Mouse (Mus musculus) midbrain, embryonic 10.5 days (tissue): ENCODE data around the gene Atxn7l1. TPM values are rescaled to one million over a fixed set of nuclear protein-coding genes. Genes with fewer than 3 reads are reported as not detected.

Source experiments
- DNase-seq: peaks from one replicate; pipeline ENCODE4 v3.0.0-alpha.2; 2017; ENCODE audit warnings: low spot score
- H3K27ac ChIP-seq: fragments of 300-500 bp; sonication (generic); replicated peaks from 2 replicates; pipeline ENCODE4 v1.5.1; 2016; ENCODE audit warnings: mild to moderate bottlenecking
- H3K27me3 ChIP-seq: fragments of 300-500 bp; sonication (generic); 2 replicates; pipeline ENCODE4 v1.6.1; 2016; ENCODE audit warnings: low read depth, mild to moderate bottlenecking; ENCODE audit not compliant: poor library complexity, severe bottlenecking
- H3K36me3 ChIP-seq: fragments of 300-500 bp; sonication (generic); 2 replicates; pipeline ENCODE4 v1.6.1; 2016; ENCODE audit warnings: mild to moderate bottlenecking, moderate library complexity
- H3K4me1 ChIP-seq: fragments of 300-500 bp; sonication (generic); 2 replicates; pipeline ENCODE4 v1.6.1; 2016
- H3K4me3 ChIP-seq: fragments of 300-500 bp; sonication (generic); 2 replicates; pipeline ENCODE4 v1.5.1; 2016; ENCODE audit warnings: mild to moderate bottlenecking, moderate library complexity
- H3K9me3 ChIP-seq: fragments of 300-500 bp; sonication (generic); replicated peaks from 2 replicates; pipeline ENCODE4 v1.6.1; 2016; ENCODE audit warnings: mild to moderate bottlenecking
- WGBS: fragments of 180-500 bp; shearing (Covaris S2); methylation state at CpG from one replicate; pipeline ENCODE4 v1.1.7; 2016; 5-methylcytosine and 5-hydroxymethylcytosine counted together
- polyA plus RNA-seq: library from polyadenylated mRNA; unstranded; fragments of >200 nt; fragmentation: Nextera tagmentation; extraction: Ambion mirVana; gene quantifications from 2 replicates; pipeline ENCODE4 v1.2.1, GENCODE M21; 2016

The Atxn7l1 gene
- polyA plus RNA-seq, 1 experiment from 2014 or later = 10.0 TPM

DNA sequence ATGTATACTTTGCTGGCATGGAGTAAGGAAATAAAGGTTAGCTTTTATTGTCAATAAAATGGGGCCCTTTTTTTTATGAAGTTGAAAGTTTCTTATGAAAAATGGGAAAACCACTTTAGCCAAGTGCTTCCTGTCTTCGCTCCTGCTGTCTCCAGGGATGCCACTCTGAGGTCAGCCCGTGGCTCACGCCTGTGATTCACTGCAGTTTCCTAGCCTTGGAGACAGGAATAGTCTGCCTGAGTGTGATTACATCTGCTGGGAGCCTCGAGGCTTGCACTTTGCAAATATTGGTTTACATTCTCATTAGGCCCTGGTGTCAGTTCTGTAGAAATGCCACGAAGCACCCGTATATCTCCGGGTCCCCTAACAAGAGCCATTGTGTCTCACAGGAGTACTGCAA, 74.7 kb downstream of the Atxn7l1 start:
- H3K9me3 ChIP-seq = no peaks in the 10 kb centered on the region
- no peak for DNase-seq
- H3K4me3 ChIP-seq = no peak overlapping the region
- no peaks in the 10 kb centered on the region for H3K27me3 ChIP-seq
- H3K4me1 ChIP-seq = peaks cover 48% of the 10 kb centered on the region
- peaks cover 17% of the 10 kb centered on the region; the same call in 1 of the 2 replicates for H3K36me3 ChIP-seq
- 80% methylated on average over 7 of the region's 7 CpGs for WGBS
- no peak overlapping the region for H3K27ac ChIP-seq

DNA sequence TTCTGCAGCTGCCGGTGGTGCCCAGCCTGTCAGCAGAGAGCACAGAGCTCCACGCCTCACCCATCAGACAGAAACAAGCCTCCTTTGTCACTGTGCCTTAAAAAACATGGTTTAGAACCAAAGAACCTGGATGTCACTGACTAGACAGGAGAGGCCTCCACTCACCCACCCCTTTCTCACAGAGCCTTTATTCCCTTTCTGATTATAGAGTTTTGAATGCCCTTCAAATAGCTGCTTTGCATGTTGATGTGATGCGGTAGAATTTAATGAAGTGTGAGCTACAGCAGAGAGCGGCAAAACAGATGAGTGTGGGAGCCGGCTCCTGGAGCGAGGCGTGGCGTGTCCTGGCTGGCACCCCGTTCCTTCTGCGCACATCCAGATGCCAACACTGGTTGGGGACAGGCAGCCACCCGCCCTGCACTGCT, 77.6 kb downstream of the Atxn7l1 start:
- Histone ChIP-seq H3K9me3 (no peaks in the 10 kb centered on the region), H3K4me1 (peaks cover 48% of the 10 kb centered on the region), H3K27me3 (no peaks in the 10 kb centered on the region), H3K4me3 (no peak overlapping the region), H3K27ac (peak overlapping the region; percentile 10; the same call in 1 of the 2 replicates), H3K36me3 (peaks cover 5% of the 10 kb centered on the region; the same call in 1 of the 2 replicates)
- 62% methylated on average over 11 of the region's 11 CpGs for whole genome bisulfite sequencing
- no peak for DNase-seq

DNA sequence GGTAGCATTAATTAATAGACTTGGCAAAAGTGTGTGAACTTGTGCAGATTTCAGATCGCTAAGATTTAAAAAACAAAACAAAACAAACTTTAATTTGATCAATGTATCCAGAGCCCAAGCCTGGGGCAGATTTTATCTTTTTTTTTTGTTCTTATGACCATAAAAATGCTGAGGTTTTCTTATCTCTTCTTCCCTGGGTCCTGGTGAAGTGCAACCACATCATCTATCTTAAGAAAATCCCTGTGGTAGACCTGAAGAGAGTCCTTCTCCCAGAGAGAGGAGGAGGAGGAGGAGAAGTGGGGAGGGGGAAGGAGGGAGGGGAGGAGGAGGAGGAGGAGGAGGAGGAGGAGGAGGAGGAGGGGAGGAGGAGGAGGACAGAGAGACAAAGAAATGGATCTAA, 78.5 kb downstream of the Atxn7l1 start:
- H3K4me3 ChIP-seq = no peak overlapping the region
- H3K36me3 ChIP-seq = no peaks in the 10 kb centered on the region
- peaks cover 44% of the 10 kb centered on the region for H3K4me1 ChIP-seq
- 91% methylated on average over 1 of the region's 1 CpGs for WGBS
- DNase-seq = no peak
- H3K27me3 ChIP-seq = no peaks in the 10 kb centered on the region
- H3K27ac ChIP-seq = no peak overlapping the region
- no peaks in the 10 kb centered on the region for H3K9me3 ChIP-seq

DNA sequence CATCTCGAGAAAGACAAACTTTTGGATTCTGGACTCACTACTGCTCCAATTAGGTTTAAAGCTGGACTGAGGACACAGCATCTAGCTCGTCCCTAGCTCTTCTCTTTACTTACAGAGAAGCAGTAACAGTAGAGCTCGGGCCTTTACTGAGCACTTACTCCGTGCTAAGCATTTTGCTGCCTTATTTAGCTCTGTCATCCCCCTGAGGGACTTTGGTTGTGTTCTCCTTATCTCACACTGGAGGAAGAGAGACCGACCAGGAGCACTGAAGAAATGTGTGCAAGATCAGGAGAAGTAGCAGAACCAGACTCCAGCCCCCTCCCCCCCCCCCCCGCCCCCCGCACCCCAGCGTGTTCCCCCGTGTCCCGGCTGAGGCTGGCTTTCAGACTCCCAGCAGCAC, 79.1 kb downstream of the Atxn7l1 start:
- Histone ChIP-seq H3K9me3 (no peaks in the 10 kb centered on the region), H3K4me3 (no peak overlapping the region), H3K27me3 (no peaks in the 10 kb centered on the region), H3K4me1 (peaks cover 44% of the 10 kb centered on the region), H3K36me3 (no peaks in the 10 kb centered on the region), H3K27ac (peak overlapping the region; percentile 14; the same call in 1 of the 2 replicates)
- no peak for DNase-seq
- WGBS = 75% methylated on average over 10 of the region's 10 CpGs

DNA sequence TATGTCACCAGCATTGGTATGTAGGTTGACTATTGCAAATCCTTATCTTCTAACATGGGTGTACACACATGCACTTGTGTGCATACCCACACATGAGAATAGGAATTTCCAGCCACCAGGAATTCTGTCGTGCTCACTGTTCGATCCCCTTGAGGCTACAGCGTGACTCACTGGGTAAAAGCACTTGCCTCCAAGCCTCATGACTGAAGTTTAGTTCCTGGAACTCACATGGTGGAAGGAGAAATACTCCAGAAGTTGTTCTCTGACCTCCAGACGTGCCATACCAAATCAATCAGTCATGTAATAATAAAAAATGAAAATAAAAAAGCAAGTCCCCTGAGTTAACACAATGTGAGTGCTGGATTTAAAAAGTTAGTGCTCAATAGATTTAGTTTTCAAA, 87.8 kb downstream of the Atxn7l1 start:
- H3K9me3 ChIP-seq = no peaks in the 10 kb centered on the region
- no peak overlapping the region for H3K4me3 ChIP-seq
- no peaks in the 10 kb centered on the region for H3K27me3 ChIP-seq
- WGBS = 88% methylated on average over 4 of the region's 4 CpGs
- no peak for DNase-seq
- no peaks in the 10 kb centered on the region for H3K4me1 ChIP-seq
- no peak overlapping the region for H3K27ac ChIP-seq
- H3K36me3 ChIP-seq = no peaks in the 10 kb centered on the region

DNA sequence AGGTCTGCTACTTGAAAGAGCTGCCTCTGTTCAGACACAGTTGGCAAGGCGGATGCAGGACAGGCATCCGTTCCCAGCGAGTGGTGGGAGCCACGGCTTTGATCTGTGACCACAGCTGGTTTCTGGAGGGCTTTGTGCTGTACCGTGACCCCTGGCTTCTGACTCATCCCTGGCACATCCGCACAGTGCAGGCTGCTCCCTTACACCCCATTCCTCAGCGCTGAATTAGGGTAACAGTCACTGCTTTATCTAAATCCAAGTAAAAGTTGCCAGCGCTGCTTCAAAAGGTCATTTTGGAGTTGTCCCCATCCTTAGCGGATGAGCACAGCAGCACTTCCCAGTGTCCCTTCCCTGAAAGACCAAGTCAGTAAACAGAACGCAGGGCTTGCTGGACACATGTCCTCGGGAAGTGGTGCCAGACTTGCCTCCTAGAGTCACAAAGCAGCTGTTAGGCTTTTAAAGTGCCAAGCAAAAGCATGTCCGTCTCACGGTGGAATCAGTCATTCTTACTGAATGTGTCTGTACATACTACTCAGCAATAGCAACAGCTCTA, 88.4 kb downstream of the Atxn7l1 start:
- H3K27me3 ChIP-seq = no peaks in the 10 kb centered on the region
- H3K9me3 ChIP-seq = no peaks in the 10 kb centered on the region
- no peaks in the 10 kb centered on the region for H3K36me3 ChIP-seq
- no peak overlapping the region; the same call in 1 of the 2 replicates for H3K27ac ChIP-seq
- H3K4me3 ChIP-seq = no peak overlapping the region
- WGBS = 76% methylated on average over 13 of the region's 13 CpGs
- H3K4me1 ChIP-seq = no peaks in the 10 kb centered on the region
- no peak for DNase-seq

DNA sequence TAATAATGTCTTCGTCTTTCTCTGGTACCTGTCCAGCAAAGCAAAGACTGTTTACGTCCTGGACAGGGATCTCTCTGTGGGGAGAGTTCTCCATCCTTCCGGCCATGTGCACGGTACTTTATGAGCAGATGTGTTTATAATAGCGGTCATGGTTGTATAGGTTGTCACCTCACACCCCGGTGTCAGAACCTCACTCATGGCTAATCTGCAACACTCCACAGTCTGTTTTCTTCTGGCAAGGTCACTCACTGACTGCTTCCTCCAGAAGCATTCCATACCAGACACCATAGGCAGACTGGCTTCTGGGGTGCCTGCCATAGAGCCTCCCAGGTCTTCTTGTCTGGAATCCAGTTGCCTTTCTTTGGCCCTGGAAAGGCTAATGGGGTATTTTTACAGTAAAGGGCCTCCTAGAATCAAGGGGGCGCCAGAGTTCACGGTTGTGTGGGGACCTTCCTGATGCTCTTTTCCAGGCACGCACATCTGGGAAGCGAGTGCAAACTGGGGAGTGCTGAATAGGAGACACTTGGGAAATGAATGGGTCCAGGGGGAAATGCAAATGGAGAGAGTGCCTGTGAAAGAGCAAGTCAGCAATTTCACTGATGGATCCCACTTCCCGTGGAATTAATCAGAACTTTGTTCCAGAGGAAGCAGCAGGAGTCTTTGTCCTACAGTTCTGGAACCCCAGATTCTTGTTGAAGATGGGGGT, 89.0 kb downstream of the Atxn7l1 start:
- DNase-seq = no peak

DNA sequence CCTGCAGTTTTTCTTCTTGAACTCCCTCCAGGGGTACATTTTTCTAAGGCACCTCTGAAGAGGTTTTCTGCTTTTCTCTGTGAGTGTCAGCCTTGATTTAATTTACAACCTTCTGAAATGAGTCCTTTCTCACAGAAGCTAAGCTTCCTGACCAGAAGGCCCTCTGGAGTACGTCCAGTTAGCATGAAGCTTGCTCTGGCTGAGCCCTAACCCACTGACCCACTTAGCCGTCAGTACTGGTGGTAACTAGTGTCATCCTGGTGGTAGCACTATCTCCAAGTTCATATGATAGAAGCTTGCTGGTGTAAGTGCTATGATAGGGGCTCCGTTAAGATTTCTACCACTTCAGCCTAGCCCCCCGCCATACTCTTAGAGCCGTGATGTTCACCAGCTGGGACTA, 89.6 kb downstream of the Atxn7l1 start:
- H3K4me3 ChIP-seq = no peak overlapping the region
- 94% methylated on average over 5 of the region's 5 CpGs for WGBS
- no peak for DNase-seq
- H3K36me3 ChIP-seq = no peaks in the 10 kb centered on the region
- no peaks in the 10 kb centered on the region for H3K4me1 ChIP-seq
- no peaks in the 10 kb centered on the region for H3K9me3 ChIP-seq
- no peak overlapping the region for H3K27ac ChIP-seq
- no peaks in the 10 kb centered on the region for H3K27me3 ChIP-seq

More for the DNA sequence above, 89.0 kb downstream of the Atxn7l1 start:
- H3K9me3 ChIP-seq = no peaks in the 10 kb centered on the region
- no peak overlapping the region for H3K4me3 ChIP-seq
- H3K27ac ChIP-seq = no peak overlapping the region
- H3K36me3 ChIP-seq = no peaks in the 10 kb centered on the region
- WGBS = 91% methylated on average over 11 of the region's 11 CpGs
- no peaks in the 10 kb centered on the region for H3K27me3 ChIP-seq
- no peaks in the 10 kb centered on the region for H3K4me1 ChIP-seq

DNA sequence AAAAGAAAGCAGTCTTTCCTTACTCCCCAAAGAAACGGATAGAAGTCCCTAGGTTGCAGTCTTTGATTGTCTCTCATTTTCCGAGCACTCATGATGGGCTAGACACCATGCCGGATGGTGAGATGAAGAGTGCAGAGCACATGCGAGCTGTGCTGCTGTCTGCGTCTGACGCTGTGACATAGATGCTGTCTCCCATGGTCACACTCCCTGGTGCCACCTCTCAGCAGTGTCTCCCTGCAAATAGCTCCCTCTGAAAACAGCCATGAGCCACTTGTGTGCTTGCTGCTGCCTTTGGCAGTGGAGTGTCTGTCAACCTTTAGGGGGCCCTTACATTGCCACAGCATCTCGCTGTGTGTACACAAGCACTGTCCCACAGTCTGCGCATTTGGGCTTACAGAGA, 95.2 kb downstream of the Atxn7l1 start:
- H3K4me1 ChIP-seq = peaks cover 34% of the 10 kb centered on the region
- WGBS = 86% methylated on average over 8 of the region's 8 CpGs
- no peak for DNase-seq

DNA sequence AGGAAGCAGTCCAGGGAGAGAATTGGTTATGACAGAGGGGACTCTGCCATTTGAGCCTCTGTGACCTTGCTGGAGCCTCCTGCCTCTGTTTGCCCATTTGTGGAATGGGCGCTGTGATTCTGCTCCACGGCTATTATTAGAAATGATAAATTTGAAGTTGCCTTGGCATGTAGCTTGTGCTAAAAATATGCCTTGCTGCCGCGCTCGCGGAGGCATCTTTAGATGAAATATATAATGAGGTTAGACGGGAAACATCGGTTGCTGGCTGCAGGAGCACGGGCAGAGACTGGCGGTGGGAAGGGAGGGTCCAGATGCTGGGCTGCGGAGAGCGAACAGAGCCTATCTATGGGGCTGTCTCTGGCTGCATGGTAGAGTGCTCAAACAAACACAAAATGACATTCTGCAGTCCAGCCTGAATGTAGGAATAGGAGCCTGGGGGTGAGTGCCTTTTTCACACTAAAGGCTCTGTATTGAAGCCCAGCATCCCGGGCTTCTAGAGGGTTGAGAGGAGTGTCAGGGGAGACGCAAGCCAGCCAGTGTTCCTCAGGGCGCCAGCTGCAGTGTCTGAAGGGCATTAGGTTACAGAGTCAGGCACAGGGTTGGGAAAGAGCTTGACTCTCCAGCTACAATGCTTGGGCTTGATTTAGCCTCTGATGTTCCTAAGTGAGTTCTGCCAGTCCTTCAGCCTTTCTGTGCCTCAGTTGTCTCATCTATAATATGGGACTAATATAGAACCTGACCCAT, 96.8 kb downstream of the Atxn7l1 start:
- no peaks in the 10 kb centered on the region for H3K27me3 ChIP-seq
- peaks cover 37% of the 10 kb centered on the region for H3K4me1 ChIP-seq

More for the DNA sequence above, 95.2 kb downstream of the Atxn7l1 start:
- Histone ChIP-seq H3K9me3 (no peaks in the 10 kb centered on the region), H3K27me3 (no peaks in the 10 kb centered on the region), H3K4me3 (no peak overlapping the region), H3K36me3 (no peaks in the 10 kb centered on the region), H3K27ac (no peak overlapping the region)

DNA sequence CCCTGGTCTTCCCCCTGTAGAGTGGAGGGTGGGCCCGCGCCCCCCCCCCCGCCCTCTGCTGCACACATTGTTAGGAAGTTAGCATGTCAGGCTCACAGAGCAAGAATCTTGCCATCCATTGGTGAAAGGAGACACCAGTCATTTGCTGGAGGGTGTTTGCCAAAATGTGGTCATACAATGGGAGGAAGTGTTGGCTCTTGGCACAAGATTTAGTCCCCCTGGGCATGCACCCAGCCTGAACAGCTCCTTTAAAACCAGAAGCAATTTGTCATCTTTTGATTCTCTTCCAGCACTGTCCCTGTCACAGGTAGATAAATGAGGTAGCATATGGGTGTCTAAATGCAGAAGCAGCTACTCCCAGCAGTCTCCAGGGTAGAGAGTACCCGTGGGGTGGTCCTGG, 98.0 kb downstream of the Atxn7l1 start:
- no peaks in the 10 kb centered on the region for H3K9me3 ChIP-seq
- peaks cover 9% of the 10 kb centered on the region for H3K36me3 ChIP-seq
- peaks cover 37% of the 10 kb centered on the region for H3K4me1 ChIP-seq
- no peak overlapping the region for H3K4me3 ChIP-seq
- H3K27ac ChIP-seq = no peak overlapping the region
- no peak for DNase-seq
- WGBS = 80% methylated on average over 4 of the region's 4 CpGs
- H3K27me3 ChIP-seq = no peaks in the 10 kb centered on the region

More for the DNA sequence above, 96.8 kb downstream of the Atxn7l1 start:
- Histone ChIP-seq H3K9me3 (no peaks in the 10 kb centered on the region), H3K4me3 (no peak overlapping the region), H3K36me3 (no peaks in the 10 kb centered on the region), H3K27ac (0 out of 2 replicates have a peak overlapping the region, but pooled peaks have one; percentile 3)
- WGBS = 87% methylated on average over 15 of the region's 15 CpGs
- DNase-seq = no peak

DNA sequence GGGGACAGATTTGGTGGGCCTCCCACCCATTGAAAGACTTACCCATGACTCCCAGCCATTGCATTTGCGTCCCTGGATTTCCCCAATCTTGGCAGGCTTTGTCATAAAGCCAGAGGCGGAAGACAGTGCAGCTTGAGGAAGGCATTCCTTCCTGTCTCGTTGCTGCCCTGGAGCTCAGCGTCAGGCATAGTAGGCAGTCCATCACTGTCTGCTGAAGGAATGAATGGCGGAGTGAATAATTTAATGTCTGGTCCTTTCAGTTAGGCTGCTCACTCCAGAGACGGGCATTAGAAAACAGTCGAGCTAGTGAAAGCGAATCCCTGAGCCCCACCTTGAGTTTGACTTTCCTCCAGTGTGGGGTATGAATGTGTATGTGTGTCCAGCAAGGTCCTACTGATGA, 99.4 kb downstream of the Atxn7l1 start:
- Histone ChIP-seq H3K36me3 (peaks cover 9% of the 10 kb centered on the region), H3K9me3 (no peaks in the 10 kb centered on the region), H3K27ac (0 out of 2 replicates have a peak overlapping the region, but pooled peaks have one; percentile 13), H3K27me3 (no peaks in the 10 kb centered on the region), H3K4me3 (no peak overlapping the region), H3K4me1 (peaks cover 37% of the 10 kb centered on the region)
- WGBS = 86% methylated on average over 8 of the region's 8 CpGs
- DNase-seq = no peak

DNA sequence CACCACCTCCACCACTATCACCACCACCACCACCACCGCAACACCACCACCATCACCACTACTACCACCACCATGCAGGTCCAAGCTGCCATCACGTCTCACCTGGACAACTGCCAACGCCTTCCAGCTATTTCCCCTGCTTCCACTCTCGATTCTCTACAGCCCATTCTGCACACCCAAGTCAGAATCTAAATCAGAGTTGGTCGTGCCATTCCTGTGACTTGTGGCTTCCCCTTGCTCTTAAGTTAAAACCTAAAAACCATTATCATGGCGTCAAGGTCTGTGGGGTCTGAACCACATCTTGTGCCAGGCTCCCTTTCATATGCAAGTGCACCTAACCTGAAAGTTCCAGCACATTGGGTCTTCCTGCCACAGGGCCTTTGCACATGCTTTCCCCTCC, 102.7 kb downstream of the Atxn7l1 start:
- no peak overlapping the region for H3K4me3 ChIP-seq
- H3K27me3 ChIP-seq = no peaks in the 10 kb centered on the region
- 98% methylated on average over 6 of the region's 6 CpGs for WGBS
- peaks cover 9% of the 10 kb centered on the region for H3K36me3 ChIP-seq
- no peaks in the 10 kb centered on the region for H3K9me3 ChIP-seq
- no peak overlapping the region for H3K27ac ChIP-seq
- H3K4me1 ChIP-seq = peaks cover 26% of the 10 kb centered on the region
- no peak for DNase-seq
